Mouse (Mus musculus): ENCODE data around the gene Xylt2.
"Not testable (repeated sequence)": the region's sequence is repeated elsewhere in the genome, so short reads cannot be mapped to it uniquely, and the experiment has no call there.

Xylt2 gene

DNA sequence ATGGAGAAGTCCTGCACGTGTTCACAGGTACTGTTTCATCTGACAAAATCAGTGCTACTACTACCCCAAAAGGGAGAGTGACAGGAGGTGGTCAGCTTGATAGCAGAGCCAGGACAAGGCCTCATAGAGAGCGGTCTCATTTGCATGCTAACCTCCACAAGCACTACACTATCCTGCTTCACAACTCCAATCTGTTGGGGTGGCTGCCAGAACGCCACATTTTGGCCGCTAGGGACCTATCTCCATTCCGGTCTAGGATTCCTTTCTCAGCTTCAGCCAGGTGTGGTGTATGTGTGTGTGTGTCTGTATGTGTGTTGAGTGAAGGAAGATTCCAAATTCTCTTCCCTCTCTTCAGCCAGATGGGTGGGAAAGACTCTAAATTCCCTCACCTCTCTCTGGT is 1.9 kb downstream of the Xylt2 start:
- DNase-seq, result no peak

DNA sequence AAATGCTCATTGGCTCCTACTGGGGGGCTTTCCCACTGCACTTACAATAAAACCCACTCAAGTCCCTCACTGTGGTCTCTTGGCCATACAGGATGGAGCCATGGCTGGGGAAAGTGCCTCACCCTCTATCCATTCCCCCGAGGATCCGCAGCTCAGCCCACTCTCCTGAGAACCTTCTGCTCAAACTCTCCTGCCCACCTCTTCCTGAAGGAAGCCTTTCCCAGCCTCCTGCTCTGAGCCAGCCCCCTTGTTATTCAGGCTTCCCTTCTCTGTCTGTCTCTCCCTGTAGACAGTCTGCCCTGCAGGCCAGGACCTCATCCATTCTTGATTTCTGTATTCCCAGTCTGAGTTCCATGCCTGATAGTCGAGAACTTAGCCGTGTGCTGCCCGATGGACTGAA is 2.3 kb downstream of the Xylt2 start:
- DNase-seq, result no peak

DNA sequence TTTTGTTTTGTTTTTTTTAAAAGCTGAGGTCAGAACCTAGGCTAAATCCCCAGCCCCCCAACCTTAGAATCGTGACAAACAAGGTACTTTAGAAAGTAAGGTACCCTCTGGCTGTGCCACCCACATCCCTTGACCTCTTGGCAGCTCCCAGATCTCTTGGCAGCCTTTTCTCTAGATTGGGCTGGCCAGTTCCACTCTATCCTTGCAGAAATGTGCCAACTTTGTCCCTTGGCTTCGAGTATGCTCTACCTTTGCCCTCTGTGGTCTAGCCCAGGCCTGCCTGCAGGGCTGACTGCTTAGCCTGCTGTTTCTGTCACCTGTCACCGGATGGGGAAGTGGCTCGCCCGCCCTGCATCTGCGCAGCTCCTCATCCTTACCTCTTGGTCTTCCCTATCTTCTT is 12.0 kb downstream of the Xylt2 start:
- DNase-seq, result no peak

DNA sequence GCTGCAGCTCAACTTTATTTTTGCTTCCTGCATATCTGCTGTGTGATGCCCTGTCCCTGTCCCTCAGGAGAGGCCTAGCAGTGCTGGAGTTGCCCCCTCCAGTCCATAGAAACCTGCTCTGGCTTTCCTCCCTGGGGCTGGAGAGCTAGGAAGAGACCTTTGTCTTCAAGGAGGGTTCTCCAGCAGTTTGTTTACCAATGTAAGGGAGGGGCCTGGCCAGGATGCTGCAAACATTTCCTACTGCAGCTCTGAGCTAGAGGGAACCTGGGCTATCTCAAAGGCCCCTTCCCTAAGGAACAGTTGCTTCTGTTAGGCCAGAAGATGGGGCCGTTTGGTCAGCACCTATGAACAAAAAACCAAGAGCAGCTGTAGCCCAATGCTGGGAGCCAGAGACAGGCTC is 16.0 kb downstream of the Xylt2 start:
- no peak for DNase-seq

DNA sequence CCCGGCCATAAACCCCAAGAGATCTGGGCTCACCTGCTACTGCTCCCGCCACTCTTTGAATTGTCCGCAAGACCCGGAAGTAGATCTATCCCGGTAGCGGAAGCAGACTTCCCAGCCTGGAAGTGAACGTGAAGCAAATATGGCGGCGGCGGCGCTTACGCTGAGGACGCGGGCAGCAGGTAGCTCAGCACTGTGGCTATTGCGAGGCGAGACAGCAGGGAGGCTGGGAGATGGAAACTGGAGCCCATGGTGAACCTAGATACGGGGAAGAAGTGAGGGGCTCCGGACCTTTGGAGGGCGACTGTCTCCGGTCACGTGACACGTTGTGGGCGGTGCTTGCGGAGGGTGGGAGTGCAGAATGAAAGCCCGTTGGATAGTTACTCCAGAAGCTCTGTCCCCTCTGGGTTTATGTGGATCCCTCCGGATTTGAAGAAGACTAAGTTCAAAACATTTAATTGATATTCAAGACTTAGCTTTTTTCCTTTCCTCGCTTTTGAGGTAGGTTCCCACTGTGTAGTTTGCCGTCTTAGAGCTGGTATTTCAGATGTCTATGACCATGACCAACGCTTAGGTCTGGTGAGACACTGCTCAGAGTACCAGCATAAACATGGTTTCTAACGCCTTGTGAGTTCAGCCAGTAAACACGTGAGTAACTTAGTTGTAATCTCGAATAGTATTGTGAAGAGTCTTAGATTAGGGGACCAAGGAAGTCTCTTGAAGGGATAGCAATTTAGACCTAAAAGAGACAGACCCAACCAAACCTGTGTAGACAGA is 23.5 kb downstream of the Xylt2 start, which contains the start of the genes Mrpl27 and Eme1:
Mrpl27 (plus strand) TSS at position 105 of the 774 bp plus-strand sequence.
Eme1 (minus strand) TSS at position 302 of the 774 bp plus-strand sequence.
- peak; percentile 87 for DNase-seq

DNA sequence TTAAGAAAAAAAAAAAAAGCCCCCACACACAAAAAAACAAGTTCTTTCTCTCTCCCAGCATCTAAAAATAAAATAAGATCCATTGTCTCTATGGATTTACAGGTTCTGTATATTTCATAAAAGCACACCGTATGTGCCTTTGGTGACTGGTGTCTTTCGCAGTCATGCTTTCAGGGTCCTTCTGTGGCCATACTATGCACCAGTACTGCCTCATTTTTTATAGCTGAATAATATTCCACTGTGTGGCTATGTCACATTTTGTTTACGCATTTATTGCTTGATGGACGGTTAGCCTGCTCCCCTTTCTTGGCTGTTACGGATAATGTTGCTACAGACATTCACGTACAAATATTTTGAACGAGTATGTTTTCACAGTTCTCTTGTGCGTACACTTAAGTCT is 24.3 kb downstream of the Xylt2 start:
- DNase-seq, result no peak

DNA sequence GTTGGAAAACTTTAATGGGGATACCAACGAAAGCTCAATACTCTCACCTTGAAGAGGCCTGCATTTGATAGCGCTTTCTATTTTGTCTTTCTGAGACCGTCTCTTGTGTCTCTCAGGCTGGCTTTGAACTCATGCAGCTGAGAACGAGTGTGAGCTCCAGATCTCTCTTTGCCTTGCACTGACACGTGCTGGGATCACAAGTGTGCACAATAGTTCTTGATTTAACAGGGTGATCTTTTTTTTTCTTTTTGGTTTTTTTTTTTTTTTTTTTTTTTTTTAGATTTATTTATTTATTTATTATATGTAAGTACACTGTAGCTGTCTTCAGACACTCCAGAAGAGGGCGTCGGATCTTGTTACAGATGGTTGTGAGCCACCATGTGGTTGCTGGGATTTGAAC is 26.1 kb downstream of the Xylt2 start:
- DNase-seq, result not testable (repeated sequence)

DNA sequence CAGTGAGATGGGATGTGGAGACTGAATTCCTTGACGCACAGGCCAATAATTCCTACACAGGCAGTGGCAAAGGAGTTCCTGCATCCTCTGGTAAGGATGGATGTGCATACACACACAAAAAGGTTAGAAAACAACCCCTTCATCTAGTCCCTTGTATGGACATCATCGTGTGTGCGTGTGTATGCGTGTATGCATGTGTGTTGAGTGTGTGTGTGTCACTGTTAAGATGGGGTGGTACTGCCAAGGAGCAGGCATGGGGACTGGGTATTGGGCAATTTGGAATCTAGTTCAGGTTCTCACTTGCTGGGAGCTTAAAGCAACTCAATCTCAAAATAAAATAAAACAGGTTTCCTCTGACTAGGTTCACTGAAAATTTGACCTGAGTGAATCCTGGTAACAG is 30.9 kb downstream of the Xylt2 start:
- no peak for DNase-seq

DNA sequence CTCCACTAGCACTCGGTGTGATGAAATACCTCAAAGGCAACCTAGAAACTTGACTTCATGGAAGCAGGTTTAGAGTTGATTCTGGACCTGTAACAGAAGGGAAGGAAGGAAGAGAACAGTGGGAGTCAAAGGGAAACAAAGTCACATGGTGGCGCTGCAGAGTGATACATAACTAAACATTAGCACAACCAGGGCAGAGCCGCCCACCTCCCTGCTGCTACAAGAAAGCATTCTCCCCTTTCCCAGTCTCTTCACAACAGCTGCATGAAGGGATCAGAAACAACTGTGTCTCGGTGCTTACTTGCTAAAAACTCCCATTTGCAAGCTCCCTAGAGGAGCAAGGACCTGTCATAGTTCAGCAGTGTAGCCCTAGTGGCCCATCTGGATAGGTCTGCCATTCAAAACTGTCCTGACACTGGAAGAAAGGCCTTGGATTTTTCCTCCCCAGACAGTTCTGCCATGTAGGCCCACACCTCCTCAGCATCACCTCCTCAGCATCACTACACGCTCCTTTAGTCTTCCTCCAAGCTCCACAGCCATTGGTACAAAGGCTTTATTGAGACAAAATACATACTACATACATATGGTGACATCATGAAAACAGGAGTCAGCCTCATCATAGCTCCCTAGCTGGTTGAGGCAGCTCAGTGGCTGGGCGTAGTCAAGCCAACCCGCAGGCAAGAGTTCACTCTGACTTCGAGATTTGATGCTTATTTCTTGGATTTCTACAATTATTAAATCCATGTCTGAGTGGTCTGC is 32.7 kb downstream of the Xylt2 start:
- no peak for DNase-seq

DNA sequence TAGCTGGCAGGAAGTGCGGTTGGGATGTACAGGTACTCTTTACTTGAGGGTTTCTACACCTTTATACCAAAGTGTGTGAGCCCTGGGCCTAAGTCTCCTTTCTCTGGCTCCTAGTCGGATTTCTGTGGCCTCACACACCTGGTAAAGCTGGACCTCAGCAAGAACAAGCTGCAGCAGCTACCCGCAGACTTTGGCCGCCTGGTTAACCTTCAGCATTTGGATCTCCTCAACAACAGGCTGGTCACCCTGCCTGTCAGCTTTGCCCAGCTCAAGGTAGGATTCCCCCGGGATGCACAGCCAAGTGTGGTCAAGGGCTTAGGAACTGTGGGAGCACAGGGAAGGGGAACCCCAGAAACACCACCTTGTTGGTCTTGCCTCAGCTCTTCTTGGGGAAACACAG is 42.9 kb downstream of the Xylt2 start:
- DNase-seq, result no peak

DNA sequence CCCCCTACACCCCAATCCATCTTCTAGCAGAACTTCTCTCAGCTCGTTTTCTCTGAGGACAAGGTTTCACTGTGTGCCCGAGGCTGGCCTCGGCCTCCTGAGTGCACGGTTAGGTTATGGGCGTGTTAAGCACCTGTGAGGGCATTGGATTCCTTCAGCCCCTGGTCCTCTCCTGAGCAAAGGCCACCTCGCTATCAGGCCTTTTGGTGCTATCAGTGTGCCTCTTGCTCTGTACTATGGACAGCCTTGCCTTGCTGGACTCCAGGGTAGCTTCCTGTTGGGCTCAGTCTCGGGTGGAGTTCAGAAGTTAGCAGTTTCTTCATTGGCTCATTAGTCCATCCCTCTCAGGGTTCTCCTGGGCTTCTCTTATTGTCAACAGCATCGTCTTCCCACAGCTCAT is 44.3 kb downstream of the Xylt2 start:
- no peak for DNase-seq

DNA sequence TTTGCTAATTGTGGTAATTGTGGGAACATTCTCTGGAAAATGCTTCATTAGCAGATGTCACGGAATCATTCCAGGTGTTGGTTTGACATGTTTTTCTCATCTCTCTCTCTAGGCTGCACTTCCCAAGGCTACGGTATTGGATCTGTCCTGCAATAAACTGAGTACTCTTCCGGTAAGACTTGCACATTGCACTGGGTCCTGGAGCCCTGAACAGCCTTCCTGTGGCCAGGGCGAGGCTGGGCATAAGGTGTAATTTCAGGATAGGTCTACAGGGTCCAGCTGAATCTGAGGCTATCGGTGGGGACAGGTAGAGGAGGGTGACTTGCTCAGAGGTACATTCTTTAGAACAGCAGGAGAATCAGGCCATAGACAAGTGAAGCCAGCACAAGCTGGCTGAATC is 45.3 kb downstream of the Xylt2 start:
- no peak for DNase-seq

DNA sequence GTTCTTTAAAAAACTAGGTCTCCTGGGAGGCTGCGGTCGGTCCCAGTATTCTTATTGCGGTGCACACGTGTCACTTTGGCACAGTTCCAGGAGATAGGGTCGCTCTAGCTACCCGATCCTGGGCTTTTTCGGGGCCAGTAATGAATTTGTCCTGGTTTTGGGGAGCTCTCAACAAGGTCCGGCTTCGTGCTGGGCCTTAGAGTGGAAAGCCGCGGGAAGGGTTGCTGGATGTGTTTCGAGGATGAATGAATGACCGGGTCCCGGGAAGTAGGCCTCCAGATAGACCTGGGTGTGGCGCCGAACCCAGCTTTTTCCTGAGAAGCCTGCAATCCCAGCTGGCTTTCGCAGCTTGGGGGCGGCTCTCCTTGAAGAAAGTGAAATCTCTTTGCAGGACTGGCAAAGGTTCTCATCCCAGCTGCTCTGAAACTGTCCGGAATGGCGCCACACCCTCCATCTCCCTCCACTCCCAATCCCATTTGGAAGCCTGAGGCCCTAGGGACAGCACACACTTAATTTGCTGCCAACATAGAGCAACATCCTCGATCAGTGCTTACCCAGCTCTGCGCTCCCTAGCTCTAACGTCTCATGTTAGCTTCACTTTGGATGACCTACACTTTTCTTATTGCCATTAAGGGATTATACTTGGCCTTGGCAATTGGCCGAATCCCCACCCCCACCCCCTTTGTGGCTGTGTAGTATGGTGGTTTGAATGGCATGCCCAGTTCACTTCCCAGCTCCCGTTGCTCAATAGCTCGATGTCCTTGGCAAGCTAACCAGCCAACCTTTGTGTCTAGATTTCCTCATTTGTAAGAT is 46.9 kb downstream of the Xylt2 start:
- DNase-seq, result peak; percentile 21

DNA sequence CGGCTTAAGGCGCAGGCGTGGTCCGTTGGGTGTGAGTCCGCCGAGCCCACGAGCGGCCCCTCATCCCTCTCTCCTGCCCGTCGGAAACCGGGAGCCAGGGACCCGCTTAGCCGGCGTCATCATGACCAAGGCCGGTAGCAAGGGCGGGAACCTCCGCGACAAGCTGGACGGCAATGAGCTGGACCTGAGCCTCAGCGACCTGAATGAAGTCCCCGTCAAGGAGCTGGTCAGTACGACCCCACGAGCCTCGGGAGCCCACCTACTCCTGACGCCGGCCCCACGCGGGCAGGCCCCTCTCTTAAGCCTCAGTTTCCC is 47.5 kb downstream of the Xylt2 start:
- DNase-seq, result no peak

DNA sequence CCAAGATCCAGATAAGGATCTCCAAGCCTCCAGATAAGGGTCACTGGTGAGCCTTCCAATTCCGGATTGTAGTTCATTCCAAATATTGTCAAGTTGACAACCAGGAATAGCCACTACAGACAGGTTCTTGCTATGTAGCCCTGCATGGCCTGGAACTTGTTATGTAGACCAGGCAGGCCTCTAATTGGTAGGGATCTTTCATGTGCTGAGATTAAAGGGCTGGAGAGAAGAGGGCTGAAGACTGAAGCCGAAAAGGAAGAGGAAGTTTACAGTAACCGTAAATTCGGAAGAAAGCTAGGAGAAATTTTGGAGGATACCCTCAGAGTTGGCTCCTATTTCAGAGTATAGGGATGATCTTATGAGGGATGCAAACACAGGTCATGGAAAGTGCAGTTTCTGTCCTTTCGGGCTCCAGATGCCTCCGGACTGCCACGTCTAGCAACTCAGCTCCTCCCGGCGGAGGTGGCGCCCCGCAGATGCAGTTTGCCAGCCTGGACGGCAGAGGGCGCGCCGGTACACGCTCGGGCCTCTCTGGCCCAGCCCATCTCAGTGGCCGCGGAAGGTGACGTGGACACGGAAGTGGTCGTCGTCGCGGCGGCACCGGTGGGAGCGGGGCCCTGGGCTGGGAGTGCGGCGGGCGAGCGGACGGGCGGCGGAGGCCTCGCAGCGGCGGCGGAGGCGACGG is 48.0 kb downstream of the Xylt2 start, which contains the start of gene Lrrc59:
Lrrc59 (plus strand) TSS at position 569 of the 685 bp plus-strand sequence.
- peak; percentile 96 for DNase-seq

DNA sequence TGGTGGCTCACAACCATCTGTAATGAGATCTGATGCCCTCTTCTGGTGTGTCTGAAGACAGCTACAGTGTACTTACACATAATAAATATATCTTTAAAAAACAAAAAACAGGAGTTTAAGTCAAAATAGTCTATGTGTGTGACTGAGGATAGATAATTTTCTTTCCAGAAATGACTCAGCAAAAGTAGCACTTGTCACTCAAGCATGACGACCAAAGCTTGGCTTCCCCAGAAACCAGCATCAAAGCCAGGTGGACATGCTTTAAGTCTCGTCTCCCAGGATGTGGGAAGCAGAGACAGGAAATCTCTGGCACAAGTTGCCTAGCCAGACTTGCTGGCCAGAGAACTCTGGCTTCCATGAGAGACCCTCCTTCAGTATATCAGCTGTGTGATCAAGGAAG is 55.2 kb downstream of the Xylt2 start:
- DNase-seq, result no peak

DNA sequence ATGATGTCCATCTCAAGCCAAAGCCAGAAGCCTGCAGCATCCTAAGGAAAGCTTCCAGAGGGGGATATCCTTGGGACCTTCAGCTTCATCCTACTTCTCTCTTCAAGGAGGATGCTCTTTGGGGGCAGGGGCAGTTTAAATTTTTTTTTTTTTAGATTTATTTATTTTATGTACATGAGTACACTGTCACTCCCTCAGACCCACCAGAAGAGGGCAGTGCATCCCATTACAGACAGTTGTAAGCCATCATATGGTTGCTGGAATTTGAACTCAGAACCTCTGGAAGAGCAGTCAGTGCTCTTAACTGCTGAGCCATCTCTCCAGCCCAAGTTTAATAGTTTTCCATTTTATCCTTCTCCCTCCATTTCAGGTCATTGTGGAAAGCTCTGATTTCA is 55.9 kb downstream of the Xylt2 start:
- no peak for DNase-seq

DNA sequence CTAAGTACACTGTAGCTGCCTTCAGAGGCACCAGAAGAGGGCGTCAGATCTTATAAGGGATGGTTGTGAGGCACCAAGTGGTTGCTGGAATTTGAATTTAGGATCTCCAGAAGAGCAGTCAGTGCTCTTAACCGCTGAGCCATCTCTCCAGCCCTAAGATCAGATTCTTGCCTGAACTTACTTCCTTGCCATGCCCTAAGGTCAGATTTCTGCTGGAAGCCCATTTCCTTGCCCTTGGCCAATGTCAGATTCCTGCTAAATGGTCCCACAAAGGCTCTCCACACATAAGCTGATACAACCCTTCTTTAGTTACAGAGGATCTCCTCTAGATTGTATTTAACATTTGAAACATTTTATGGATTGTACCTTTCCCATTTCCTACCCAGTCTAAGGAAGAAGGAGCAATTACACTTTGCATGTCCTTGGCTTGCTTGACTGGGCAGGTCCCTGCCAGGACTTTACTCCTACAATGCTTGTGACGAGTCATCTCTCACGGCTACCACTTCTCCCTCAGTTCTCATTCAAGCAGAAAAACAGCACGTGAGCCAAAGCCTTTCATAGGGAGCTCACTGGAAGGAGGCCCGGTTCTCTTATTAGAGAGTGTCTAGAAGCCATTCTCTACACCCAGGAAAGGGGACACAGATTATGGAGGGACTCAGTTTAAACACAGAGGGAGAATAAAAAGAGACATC is 56.4 kb downstream of the Xylt2 start:
- no peak for DNase-seq

DNA sequence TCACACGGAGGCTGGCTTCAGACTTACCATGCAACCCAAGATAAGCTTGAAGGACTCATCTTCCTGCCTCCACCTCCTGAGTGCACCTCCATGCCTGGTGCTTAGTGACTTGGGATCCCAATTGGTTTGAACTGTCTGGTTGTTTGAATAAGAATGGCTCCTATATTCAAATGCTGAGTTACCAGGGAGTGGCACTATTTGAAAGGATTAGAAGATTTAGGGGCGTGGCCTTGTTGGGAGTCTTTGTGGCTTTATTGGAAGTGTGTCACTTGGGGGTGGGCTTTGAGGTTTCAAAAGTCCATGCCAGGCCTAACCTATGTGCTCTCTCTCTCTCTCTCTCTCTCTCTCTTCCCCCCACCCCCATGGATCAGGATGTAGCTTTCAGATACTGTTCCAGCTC is 59.7 kb downstream of the Xylt2 start:
- no peak for DNase-seq

DNA sequence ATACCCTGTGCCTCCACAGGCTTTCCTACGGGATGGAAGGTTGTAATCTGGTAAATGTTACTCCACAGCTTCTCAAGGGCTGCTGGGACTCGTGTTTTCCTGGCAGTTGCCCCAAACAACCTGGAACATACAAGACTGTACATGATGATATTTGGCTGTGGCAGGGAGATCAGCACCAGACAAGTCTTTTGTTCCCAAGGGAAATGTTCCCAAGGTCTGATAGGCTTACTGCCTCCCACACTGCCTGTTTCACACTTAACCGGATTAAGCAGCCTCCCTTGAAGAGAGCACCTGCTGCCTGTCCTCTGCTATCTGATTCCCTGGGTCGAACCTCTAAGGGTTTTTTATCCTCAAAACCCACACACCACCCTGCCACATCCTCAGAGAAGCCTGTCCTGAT is 61.8 kb downstream of the Xylt2 start:
- no peak for DNase-seq

DNA sequence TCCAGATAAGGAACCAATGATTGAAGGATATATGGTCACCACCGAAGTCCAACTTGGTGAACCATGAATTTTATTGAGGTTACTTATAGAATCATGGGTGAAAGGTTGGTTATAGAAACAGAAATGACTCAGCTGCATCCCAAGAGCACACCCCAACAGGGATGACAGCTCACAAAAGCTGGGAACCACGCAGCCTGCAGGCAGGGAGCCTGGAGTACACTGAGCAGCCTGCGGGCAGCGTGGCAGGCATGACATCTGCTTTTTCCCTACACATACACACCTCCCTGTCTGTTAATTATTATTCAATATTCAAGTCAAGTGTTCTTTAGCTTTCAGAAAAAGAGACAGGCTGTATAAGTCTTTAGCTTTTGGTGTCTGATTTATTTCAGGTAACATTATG is 62.7 kb downstream of the Xylt2 start:
- DNase-seq, result no peak
